Mouse (Mus musculus): ENCODE data around the gene Serpina3m.

- TF ChIP-seq CTCF (IDR thresholded peaks at IDR 0.05; ENCODE audit: low read depth, low read length) (no peak), POLR2A (IDR thresholded peaks at IDR 0.05; ENCODE audit: borderline replicate concordance, low read depth, low read length) (no peak)
Measured at GRCm38 (mm10) chr12:104379856-104380255, 41.6 kb downstream of the Serpina3m start.

Measured in bone marrow macrophage, adult 2 months (primary cell).